Mouse (Mus musculus) NIH3T3 (cell line): Measurements from ENCODE around the gene Fibp.
A peak's percentile ranks its signal among the peaks of the same experiment; 100 is the strongest.
"Not testable (repeated sequence)": the region's sequence is repeated elsewhere in the genome, so short reads cannot be mapped to it uniquely, and the experiment has no call there.

Experiments used
- DNase-seq: peaks from one replicate; pipeline ENCODE4 v3.0.0-alpha.2; 2012; ENCODE audit warnings: low read depth

Fibp gene

DNA sequence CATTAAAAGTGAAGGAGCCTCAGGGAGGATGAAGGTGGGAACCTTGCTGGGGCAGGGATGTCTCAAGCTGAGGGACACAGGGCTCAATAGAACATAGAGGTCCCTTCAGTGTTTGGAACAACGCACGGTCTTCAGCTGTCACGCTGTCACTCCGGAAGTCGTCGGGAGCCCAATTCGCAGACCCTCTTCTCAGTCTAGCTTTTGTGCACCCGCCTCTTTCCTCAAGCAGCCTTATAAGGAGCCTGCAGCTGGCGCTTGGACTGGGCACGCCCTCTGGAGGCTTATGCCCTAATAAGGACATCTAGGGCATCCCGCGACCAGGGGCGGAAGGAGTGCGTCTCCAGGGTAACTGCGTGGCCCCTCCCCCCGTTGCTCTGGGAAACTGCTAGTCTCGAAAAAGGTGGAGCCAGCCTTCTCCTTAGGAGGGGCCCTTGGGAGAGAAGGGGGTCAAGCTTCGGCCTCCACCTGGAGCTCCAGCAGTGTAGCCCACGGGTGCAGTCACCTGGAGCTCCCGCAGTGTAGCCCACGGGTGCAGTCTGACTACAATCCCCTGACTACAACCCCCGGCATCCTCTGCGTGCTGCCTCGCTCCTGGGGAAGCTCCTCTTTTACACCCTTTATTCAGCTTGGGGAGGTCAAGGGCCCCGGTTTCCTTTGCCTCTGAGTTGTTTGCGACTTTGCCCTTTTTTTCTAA lies 28.6 kb downstream of the Fibp start:
- DNase-seq = peak; percentile 100

DNA sequence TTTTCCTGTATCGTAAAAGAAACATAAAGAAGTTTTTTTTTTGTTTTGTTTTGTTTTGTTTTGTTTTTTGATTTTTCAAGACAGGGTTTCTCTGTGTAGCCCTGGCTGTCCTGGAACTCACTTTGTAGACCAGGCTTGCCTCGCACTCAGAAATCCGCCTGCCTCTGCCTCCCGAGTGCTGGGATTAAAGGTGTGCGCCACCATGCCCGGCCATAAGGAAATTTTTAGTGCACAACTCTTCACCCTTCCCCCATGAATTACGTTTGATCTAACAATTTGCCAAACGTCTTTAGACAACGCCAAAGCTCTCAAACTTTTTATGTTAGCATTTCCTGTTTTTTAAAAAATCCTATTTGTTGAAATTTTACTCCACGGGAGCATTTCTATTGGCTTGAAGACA lies 29.3 kb downstream of the Fibp start:
- not testable (repeated sequence) for DNase-seq

DNA sequence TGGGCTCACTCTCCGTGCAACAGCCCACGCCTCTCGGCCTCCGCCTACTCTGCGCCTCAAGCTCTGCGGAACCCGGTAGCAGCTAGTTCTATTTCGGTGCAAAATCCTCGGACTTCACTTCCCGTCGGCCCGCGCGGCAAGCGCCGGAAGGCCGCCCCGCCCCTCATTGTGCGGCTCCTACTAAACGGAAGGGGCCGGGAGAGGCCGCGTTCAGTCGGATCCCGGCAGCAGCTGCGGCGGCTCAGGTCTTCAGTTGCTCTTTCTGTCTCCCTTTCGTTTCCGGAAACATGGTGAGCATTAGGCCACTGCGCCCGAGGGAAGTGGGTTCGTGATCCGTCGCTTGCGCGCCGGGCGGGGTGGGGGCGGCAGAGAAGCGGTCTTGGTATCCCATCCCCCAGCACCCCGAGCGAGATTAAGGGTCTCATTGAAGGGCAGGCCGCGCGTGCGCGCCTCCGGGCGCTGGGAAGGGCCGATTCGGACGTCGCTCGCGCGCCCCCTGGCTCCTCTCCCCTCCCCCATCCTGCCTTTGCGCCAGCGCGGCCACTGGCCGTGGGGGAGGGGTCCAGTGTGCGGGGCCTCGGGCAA lies 30.0 kb downstream of the Fibp start, which contains the start of gene Cfl1:
Gene Cfl1 (plus strand): TSS at position 143 of the 585 bp plus-strand sequence.
- peak; percentile 99 for DNase-seq

DNA sequence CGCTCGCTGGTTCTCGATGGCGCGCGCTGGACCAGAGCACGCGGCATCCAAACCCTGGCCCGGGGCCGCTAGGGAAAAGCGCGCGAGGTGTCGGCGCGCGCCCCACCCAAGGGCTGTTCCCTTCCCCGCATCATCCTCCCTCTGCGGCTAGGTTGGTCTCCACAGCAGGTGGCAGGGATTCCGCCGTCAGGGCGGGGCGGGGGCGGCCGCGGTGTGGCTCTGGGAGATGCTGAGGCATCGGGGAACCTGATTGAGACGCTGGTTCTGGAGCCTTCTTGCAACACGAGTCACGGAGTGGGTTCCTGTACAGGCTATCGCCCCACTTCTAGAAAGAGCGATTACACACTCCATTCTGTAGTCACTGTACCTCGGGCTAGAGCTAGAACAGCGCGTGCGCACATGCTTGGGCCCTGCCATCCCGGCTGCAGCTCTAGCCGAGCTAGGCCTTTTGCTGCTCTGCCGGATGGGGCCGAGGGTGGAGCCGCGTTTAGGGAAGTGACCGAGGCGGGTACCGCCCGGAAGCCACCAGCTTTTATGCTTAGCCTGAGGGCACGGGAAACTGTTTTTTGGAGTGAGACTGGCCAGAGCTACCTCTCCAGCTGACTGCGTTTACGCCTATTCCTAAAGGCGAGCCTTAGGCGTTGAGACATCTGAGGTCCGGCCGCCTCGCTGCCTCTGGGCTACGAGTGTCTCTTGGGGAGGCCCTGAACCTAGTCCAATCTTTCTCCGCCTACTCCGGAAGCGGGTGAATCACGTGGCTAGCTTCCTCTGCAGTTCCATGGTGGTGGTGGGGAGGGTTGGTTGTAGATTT lies 30.7 kb downstream of the Fibp start:
- DNase-seq = peak; percentile 94

DNA sequence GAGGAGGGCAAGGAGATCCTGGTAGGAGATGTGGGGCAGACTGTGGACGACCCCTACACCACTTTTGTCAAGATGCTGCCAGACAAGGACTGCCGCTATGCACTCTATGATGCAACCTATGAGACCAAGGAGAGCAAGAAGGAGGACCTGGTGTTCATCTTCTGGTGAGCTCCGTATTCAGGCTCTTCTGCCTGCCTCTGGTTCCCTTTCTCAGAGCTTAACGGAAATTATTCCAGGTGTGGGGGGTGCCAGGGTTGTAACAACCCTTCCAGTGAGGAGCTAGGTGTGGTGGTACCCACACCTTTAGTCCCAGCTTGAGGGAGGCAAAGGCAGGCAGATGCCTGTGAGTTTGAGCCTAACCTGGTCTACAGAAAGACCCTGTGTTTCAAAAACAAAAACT lies 32.2 kb downstream of the Fibp start:
- no peak for DNase-seq

DNA sequence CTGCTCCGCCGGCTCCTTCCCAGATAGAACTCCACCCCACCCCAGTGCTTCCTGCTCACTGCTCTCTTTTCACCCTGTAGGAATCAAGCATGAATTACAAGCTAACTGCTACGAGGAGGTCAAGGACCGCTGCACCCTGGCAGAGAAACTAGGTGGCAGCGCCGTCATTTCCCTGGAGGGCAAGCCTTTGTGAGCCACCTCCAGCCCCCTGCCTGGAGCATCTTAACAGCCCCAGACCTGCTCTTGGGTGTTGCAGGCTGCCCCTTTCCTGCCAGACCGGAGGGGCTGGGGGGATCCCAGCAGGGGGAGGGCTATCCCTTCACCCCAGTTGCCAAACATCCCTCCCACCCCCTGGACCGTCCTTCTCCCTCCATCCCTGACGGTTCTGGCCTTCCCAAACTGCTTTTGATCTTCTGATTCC lies 32.9 kb downstream of the Fibp start:
- not testable (repeated sequence) for DNase-seq

DNA sequence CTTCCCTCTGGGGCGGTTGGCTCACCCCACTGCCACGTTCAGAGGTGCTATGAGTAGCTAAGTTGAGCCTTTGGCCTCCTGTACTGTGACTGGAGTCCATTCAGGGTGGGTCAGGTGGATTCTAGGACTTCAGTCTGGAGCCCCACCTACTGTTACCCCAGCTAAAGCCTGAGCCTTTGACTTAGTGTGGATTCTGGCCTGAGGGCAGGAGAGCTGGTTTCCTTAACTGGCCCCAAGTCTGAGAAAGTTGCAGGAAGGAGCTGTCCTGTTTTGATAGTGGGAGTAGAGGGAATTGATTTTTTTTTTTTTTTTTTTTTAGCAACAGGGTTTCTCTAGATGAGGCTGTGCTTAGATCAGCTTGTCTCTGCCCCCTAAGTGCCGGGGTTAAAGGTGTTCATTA lies 33.9 kb downstream of the Fibp start:
- DNase-seq = no peak

DNA sequence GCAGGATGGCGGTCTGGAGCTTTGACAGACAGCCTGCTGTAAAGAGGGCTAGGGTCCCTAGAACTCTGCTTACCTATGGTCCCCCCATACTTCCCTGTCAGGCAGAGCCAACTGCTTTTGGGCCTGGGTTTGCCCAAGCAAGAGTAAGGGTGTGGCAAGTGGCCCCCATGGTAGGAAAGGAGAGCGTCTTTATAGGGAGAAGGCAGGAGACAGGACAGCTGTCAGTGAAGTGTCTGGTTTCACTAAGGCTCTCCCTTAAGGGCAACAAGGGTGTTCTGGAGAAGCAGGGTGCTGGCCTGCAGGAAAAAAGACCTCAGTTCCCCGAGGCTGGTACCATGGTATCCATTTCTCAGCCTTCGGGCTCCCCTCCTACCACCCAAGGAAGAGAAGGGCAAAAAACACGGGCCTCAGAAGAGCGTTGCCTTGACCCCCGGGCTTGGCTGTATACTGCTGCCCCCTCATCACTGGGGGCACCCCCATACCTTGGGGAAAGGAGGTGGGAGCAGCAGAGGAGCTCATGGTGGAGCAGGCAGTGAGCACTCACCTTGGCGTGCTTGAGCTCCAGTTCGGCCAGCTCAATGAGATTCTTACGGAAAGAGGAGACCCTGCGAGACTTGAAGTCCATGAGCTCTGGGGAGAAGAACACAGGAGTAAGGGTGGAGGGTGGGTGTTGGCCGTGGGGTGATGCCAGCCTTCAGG lies 35.1 kb downstream of the Fibp start:
- DNase-seq = no peak

DNA sequence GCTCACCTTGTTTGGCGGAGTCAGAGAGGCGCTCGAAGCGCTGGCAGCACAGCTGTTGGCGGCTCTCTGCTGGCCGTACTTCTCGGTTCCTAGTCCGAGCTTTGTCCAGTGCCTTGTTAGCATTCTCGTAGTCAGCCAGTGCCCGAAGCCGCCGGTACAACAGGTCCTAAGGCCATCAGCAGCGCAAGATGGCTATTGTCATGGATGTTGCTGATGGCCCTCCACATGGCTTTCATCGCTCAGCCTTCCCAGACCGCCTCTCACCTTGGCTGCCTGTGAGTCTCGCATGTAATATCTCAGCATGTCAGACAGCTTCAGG lies 35.6 kb downstream of the Fibp start:
- DNase-seq = no peak

DNA sequence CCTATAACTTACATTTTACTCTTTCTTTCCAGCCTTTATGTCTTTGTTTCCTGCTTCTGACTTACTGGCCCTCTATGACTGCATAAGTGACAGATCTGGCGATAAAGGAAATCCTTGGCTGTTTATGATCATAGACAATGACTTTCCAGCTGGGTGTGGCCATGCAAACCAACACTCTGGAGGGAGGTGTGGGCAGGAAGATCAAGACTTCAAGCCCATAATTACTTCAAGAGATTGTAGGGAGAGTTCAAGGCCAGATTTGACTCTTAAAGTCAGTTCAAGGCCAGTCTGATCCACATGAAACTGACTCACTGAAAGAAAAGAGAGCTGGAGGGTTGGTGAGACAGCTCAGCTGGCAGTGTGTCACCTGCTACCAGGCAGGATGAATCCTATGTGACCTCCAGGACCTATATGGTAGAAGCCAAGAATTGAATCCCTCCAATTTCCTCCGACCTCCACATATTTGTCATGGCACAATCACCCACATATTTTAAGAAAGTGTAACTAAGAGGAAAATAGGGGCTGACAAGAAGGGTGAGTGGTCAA lies 40.0 kb downstream of the Fibp start:
- DNase-seq = no peak

DNA sequence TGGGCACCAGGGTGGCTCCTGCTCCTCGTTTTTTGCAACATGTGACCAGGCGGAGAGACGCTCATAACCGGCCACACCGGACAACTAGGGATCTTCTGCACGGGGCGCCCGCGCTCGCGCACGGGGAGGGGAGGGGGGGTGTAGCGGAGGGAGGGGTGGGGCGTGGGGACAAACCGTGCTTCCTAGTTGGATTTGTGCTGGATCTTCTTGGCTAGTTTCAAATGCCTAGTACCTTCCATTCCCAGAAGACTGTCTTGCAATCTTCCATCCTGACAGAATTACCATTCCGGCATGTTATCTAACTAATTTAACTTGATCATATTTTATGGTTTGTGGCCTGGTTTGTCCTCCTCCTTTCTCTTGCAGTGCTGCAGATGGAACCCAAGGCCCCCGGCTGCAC lies 43.3 kb downstream of the Fibp start, which contains the start of gene 1700020D05Rik:
Gene 1700020D05Rik (minus strand): TSS at position 101 of the 400 bp plus-strand sequence.
- peak; percentile 43 for DNase-seq

DNA sequence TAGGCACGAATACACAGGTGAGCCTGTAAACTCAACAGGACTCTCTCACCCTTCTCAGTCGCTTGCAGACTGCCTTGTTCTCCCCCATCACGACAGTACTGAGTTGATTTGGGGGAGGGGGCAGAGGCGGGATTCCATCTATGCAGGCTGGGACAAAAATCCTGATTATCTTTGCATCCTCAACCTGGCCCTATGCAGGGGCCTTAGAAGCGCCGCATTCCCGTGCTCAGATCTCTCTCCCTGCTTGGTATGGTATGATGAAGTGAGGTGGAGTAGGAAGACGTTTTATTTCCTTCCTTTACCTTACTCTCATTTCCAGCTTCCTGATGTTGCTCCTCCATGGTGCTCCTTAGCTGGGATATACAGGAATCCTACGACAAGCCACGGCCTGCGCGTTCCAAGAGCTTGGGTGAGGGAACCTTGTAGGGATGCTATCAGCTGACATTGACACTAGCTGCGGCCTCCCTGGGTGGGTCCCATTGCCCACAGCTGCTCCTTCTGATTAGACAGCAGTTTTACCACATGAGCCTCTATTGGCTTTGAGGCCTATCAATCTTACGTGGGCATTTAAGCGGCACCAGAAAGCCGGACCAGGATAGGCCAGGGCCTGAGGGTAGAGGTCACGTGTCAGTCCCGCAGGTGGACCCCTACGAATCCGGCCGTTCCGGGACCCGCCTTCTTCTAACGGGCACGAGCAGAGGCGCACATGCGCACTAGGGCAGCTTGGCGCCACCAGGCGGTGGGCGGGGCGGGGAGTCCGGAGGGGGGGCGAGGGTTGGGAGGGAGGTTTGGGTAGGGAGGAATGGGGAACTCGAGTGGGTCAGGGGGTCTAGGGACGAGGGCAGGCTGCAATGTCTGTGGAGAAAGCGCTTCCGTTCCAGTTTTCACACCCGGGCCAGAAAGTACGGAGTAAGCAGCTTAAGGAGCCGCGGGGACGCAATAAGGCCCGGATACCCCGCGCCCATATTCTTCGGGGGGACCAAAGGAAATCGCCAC lies 49.9 kb downstream of the Fibp start, which contains the start of gene Snx32:
Gene Snx32 (minus strand): TSS at position 508 of the 996 bp plus-strand sequence.
- DNase-seq = peak; percentile 94

DNA sequence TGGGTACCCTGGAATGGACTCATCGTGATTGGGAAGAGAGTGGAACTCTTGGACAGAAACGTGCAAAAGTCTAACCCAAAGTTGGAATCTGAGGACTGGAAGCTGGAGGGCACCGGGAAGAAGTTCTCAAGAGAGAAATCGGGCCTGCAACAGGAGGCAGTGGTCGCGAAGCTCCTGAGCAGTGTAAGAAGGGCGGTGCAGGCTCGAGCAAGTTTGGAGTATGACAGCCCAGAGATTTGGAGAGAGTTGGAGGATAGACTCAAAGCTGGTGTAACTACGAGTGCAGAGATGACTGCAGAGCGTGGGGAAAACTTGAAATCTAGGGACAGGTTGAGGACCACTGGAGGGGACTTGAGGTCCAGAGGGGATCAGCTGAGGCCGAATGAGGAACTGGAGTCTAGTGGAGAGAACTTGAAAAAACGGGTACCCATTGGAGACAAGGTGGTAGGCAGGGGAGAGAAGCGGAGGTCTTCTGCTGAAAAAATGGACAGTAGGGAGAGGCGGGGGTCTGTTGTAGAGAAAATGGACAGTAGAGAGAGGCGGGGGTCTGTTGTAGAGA lies 50.7 kb downstream of the Fibp start:
- no peak for DNase-seq

DNA sequence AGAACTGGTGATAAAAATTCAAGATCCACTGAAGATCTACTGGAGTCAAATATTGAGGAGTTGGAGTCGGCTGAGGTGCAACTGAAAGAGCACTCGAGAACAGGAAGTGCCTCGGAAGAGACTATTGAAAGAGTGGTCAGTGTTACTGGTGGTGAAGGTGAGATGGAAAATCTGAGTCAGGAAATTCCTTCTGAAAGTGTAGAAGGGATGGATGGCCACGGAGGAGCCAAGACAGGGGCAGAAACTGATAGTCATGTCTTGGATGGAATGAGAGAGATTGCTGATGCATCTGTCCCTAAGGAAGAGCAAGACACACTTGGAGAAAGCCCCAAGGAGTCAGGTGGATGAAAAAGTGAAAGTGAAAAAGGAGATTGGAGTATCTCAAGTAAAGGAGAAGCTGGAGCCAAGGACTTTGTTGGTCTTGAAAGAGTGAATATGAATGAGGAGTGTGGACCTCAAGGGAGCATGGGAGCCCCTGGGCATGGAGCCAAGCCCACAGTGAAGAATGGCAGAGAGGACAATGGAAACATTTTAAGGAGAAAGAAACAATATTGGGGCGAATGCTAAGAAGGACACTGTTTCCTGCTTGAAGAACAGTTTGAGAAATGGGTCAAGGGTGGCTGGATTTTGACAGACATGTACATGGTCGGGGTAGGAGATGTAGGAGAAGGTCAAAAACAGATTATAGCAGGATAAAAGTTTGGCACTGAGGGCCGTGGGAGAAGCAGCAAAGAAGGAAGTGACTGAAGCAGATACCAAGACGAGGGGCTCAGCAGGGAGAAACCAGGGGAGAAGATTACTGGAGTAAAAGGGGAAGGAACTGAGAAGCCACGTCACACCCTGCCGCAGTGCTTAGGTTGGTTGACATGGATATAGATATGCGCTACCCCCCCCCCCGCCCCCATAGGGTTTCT lies 51.9 kb downstream of the Fibp start:
- DNase-seq = no peak

DNA sequence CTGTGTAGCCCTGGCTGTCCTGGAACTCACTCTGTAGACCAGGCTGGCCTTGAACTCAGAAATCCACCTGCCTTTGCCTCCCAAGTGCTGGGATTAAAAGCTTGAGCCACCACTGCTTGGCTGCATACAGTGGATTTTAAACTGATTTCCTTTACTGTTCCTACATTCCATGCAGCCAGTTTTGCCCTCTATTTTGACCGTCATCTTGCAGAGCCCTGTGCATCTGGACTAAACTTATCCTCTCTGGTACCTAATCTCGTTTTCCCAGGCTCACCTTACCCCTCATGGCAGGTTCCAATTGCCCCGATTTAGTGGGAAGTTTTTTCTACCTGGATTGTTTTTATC lies 52.6 kb downstream of the Fibp start:
- DNase-seq = no peak
